Mouse (Mus musculus) cerebellum, adult 2 months (tissue): ENCODE results near the gene Timp3.

Experiments used
- CTCF ChIP-seq: fragments of 200-500 bp; IDR thresholded peaks from 2 replicates; pipeline ENCODE4 v1.5.1; 2011; ENCODE audit warnings: low read depth, mild to moderate bottlenecking, control low read depth, low read length, moderate library complexity, borderline replicate concordance; ENCODE audit not compliant: insufficient read depth
- POLR2A ChIP-seq: fragments of 200-500 bp; IDR thresholded peaks from 2 replicates; pipeline ENCODE4 v1.6.1; 2011; ENCODE audit warnings: low read length, control low read depth, borderline replicate concordance; ENCODE audit not compliant: insufficient read depth

DNA sequence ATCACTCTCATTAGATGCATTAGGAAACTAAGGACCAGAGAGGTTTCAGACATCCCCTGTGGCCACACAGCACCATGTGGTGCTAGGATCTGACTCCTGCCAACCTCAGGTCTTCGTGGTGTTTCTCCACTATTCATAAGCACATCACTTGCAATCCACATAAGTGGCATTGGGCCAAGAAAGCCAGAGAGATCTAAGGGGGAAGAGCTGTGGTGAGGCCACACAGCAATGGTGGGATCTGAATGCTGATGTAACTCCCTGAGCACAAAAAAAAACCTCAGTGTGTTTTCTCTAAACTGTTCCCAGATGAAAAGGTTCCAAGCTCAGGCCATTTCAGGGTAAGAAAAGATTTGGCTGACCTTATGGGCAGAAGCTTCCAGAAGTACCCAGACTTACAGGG, 36.3 kb downstream of the Timp3 start:
- TF ChIP-seq CTCF (no peak), POLR2A (no peak)
